21 mouse cellular contexts compared by ENCODE assay signal in the genomic region with DNA sequence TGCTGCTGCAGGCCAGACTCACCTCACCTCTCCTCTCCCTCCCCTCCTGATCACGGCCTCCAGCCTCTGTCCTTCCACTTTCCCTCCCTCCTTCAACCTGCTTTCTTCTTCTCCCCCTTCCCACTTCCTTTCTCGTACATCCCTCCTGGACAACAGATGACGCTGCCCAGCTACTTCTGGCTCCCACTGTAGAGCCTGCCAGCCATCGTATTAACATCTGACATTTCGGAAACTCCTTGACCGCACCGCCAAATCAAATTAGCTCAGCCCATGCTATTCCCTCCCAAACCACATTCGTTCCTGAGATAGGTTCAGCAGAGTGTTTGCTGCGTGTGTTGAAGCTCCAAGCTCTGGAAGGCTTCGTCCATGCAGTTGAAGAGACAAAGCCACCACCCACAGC.
"Had no signal": no experiment of that assay in that cellular context is flagged by ENCODE, and none has a peak within 500 bp of the region (broad histone marks: within the 10 kb centered on the region; RNA-seq: fewer than 3 reads in every experiment).

No protein-coding gene starts in this region.

- H3K36me3 ChIP-seq: heart, embryonic 13.5 days; heart, embryonic 15.5 days; hindbrain, embryonic 12.5 days; hindbrain, embryonic 15.5 days; limb, embryonic 13.5 days; limb, embryonic 15.5 days; liver, embryonic 12.5 days had no signal

- H3K27ac ChIP-seq: heart, adult 2 months; heart, embryonic 13.5 days; heart, embryonic 15.5 days; hindbrain, embryonic 12.5 days; limb, embryonic 13.5 days; limb, embryonic 15.5 days; liver, embryonic 12.5 days; liver, embryonic 14.5 days had no signal

- H3K9me3 ChIP-seq: heart, embryonic 13.5 days; heart, embryonic 15.5 days; hindbrain, embryonic 12.5 days; hindbrain, embryonic 15.5 days; limb, embryonic 13.5 days; limb, embryonic 15.5 days; liver, embryonic 12.5 days had no signal

- H3K4me3 ChIP-seq: heart, adult 2 months; heart, embryonic 13.5 days; heart, embryonic 15.5 days; hindbrain, embryonic 12.5 days; hindbrain, embryonic 15.5 days; limb, embryonic 13.5 days; limb, embryonic 15.5 days; liver, embryonic 12.5 days had no signal

- H3K9ac ChIP-seq: heart, embryonic 13.5 days; heart, embryonic 15.5 days; hindbrain, embryonic 12.5 days; hindbrain, embryonic 15.5 days; limb, embryonic 13.5 days; limb, embryonic 15.5 days; liver, embryonic 12.5 days; liver, embryonic 14.5 days had no signal

- H3K27me3 ChIP-seq: heart, embryonic 13.5 days; heart, embryonic 15.5 days; hindbrain, embryonic 12.5 days; hindbrain, embryonic 15.5 days; limb, embryonic 13.5 days; limb, embryonic 15.5 days; liver, embryonic 12.5 days had no signal

- DNase-seq: gastrocnemius, postnatal 36 days; heart, adult 11 months; heart, adult 2 months; heart, postnatal 14 days; heart, postnatal 36 days; kidney, adult 11 months; kidney, adult 8-10 months; kidney, postnatal 10 days; kidney, postnatal 36 days; layer of hippocampus, adult 9-11 months; layer of hippocampus, postnatal 36 days had no signal

- H3K4me2 ChIP-seq: heart, embryonic 11.5 days; heart, embryonic 13.5 days; heart, embryonic 15.5 days; hindbrain, embryonic 12.5 days; hindbrain, embryonic 15.5 days; limb, embryonic 13.5 days; limb, embryonic 15.5 days; liver, embryonic 12.5 days had no signal

- ATAC-seq: intestine, embryonic 16.5 days; liver, embryonic 12.5 days had no signal
